Mouse (Mus musculus) embryonic facial prominence, embryonic 15.5 days (tissue): ENCODE data around the gene Rgs9. TPM values are rescaled to one million over a fixed set of nuclear protein-coding genes. Genes with fewer than 3 reads are reported as not detected.
"Not testable (repeated sequence)": the region's sequence is repeated elsewhere in the genome, so short reads cannot be mapped to it uniquely, and the experiment has no call there.

ENCODE experiments used
- ATAC-seq: fragments of 200-750 bp; cut with Nextera tagmentation; 2 replicates; pipeline ENCODE4 v1.8.0; 2017; ENCODE audit warnings: low read depth, moderate TSS enrichment; ENCODE audit not compliant: insufficient number of reproducible peaks, low FRiP score, low TSS enrichment
- H3K27ac ChIP-seq: fragments of 300-500 bp; sonication (generic); replicated peaks from 2 replicates; pipeline ENCODE4 v1.5.1; 2015; ENCODE audit warnings: mild to moderate bottlenecking, inconsistent platforms
- H3K27me3 ChIP-seq: fragments of 300-500 bp; sonication (generic); 2 replicates; pipeline ENCODE4 v1.6.1; 2015; ENCODE audit warnings: inconsistent platforms
- H3K36me3 ChIP-seq: fragments of 300-500 bp; sonication (generic); 2 replicates; pipeline ENCODE4 v1.6.1; 2015; ENCODE audit warnings: mild to moderate bottlenecking, inconsistent platforms
- H3K4me1 ChIP-seq: fragments of 300-500 bp; sonication (generic); 2 replicates; pipeline ENCODE4 v1.6.1; 2015; ENCODE audit warnings: inconsistent platforms
- H3K4me2 ChIP-seq: fragments of 300-500 bp; sonication (generic); replicated peaks from 2 replicates; pipeline ENCODE4 v1.6.1; 2015; ENCODE audit warnings: mild to moderate bottlenecking, inconsistent platforms
- H3K4me3 ChIP-seq: fragments of 300-500 bp; sonication (generic); replicated peaks from 2 replicates; pipeline ENCODE4 v1.5.1; 2015; ENCODE audit warnings: mild to moderate bottlenecking, inconsistent platforms
- H3K9ac ChIP-seq: fragments of 300-500 bp; sonication (generic); 2 replicates; pipeline ENCODE4 v1.6.1; 2015; ENCODE audit warnings: inconsistent platforms
- H3K9me3 ChIP-seq: fragments of 300-500 bp; sonication (generic); replicated peaks from 2 replicates; pipeline ENCODE4 v1.6.1; 2016; ENCODE audit warnings: inconsistent platforms
- WGBS: fragments of 180-500 bp; shearing (Covaris S2); methylation state at CpG from one replicate; pipeline ENCODE4 v1.1.7; 2015; 5-methylcytosine and 5-hydroxymethylcytosine counted together
- polyA plus RNA-seq: library from polyadenylated mRNA; unstranded; fragments of >200 nt; fragmentation: Nextera tagmentation; extraction: Ambion mirVana; gene quantifications from 2 replicates; pipeline ENCODE4 v1.2.1, GENCODE M21; 2015

Rgs9 gene
- polyA plus RNA-seq = 2.1 and 2.2 TPM in 2 replicates

GRCm38 (mm10) chr11:109297710-109298375 is at the start of gene Rgs9:
Rgs9 (minus strand) TSS chr11:109298129.
- H3K36me3 ChIP-seq = no peaks in the 10 kb centered on the region
- no peaks in the 10 kb centered on the region for H3K9me3 ChIP-seq
- no peak within 1 kb of the TSS for H3K27ac ChIP-seq
- H3K4me2 ChIP-seq = peak within 1 kb of the TSS; percentile 88
- peak within 1 kb of the TSS; percentile 46 for H3K4me3 ChIP-seq
- H3K4me1 ChIP-seq = peaks cover 13% of the 10 kb centered on the region; the same call in 1 of the 2 replicates
- peak; percentile 93 for ATAC-seq
- WGBS = 4% methylated on average over 37 of the region's 37 CpGs
- peaks cover 6% of the 10 kb centered on the region; the same call in 1 of the 2 replicates for H3K27me3 ChIP-seq
- peak within 1 kb of the TSS; percentile 40; the same call in 1 of the 2 replicates for H3K9ac ChIP-seq

- Histone ChIP-seq H3K36me3 (no peaks in the 10 kb centered on the region), H3K4me2 (peak overlapping the region; percentile 27), H3K9ac (no peak overlapping the region), H3K4me3 (no peak overlapping the region), H3K27ac (peak overlapping the region; percentile 79), H3K9me3 (no peaks in the 10 kb centered on the region), H3K27me3 (no peaks in the 10 kb centered on the region), H3K4me1 (peaks cover 37% of the 10 kb centered on the region)
- peak; percentile 83 for ATAC-seq
- WGBS = 24% methylated on average over 10 of the region's 10 CpGs
Observed at GRCm38 (mm10) chr11:109347242-109347959, 49.5 kb upstream of the Rgs9 start.

GRCm38 (mm10) chr11:109343991-109344599 is 46.2 kb upstream of the Rgs9 start:
- Histone ChIP-seq H3K27ac (peak overlapping the region; percentile 73), H3K4me3 (no peak overlapping the region), H3K4me2 (0 out of 2 replicates have a peak overlapping the region, but pooled peaks have one; percentile 8), H3K36me3 (no peaks in the 10 kb centered on the region), H3K9me3 (no peaks in the 10 kb centered on the region), H3K9ac (no peak overlapping the region), H3K4me1 (peaks cover 37% of the 10 kb centered on the region), H3K27me3 (no peaks in the 10 kb centered on the region)
- 20% methylated on average over 10 of the region's 10 CpGs for WGBS
- ATAC-seq = no peak

GRCm38 (mm10) chr11:109343558-109343957 is 45.6 kb upstream of the Rgs9 start:
- H3K4me3 ChIP-seq = no peak overlapping the region
- 26% methylated on average over 7 of the region's 7 CpGs for WGBS
- no peaks in the 10 kb centered on the region for H3K27me3 ChIP-seq
- H3K4me2 ChIP-seq = 0 out of 2 replicates have a peak overlapping the region, but pooled peaks have one; percentile 8
- no peak for ATAC-seq
- H3K36me3 ChIP-seq = no peaks in the 10 kb centered on the region
- no peak overlapping the region for H3K9ac ChIP-seq
- H3K27ac ChIP-seq = peak overlapping the region; percentile 73
- peaks cover 37% of the 10 kb centered on the region for H3K4me1 ChIP-seq
- no peaks in the 10 kb centered on the region for H3K9me3 ChIP-seq

GRCm38 (mm10) chr11:109342666-109343065 is 44.7 kb upstream of the Rgs9 start:
- not testable (repeated sequence) for H3K4me2 ChIP-seq, ATAC-seq, H3K36me3 ChIP-seq, H3K9ac ChIP-seq, H3K27ac ChIP-seq, H3K27me3 ChIP-seq, H3K9me3 ChIP-seq, H3K4me3 ChIP-seq
- peaks cover 28% of the 10 kb centered on the region for H3K4me1 ChIP-seq
- 93% methylated on average over 4 of the region's 4 CpGs for WGBS

- H3K27ac ChIP-seq = no peak overlapping the region
- no peaks in the 10 kb centered on the region for H3K27me3 ChIP-seq
- no peak overlapping the region for H3K9ac ChIP-seq
- H3K4me3 ChIP-seq = no peak overlapping the region
- H3K4me2 ChIP-seq = no peak overlapping the region
- 80% methylated on average over 5 of the region's 5 CpGs for WGBS
- peaks cover 14% of the 10 kb centered on the region for H3K4me1 ChIP-seq
- H3K36me3 ChIP-seq = no peaks in the 10 kb centered on the region
- ATAC-seq = no peak
- no peaks in the 10 kb centered on the region for H3K9me3 ChIP-seq
Observed at GRCm38 (mm10) chr11:109340541-109340940, 42.6 kb upstream of the Rgs9 start.

- Histone ChIP-seq H3K4me2 (no peak overlapping the region), H3K4me1 (peaks cover 10% of the 10 kb centered on the region), H3K36me3 (no peaks in the 10 kb centered on the region), H3K27me3 (no peaks in the 10 kb centered on the region), H3K27ac (no peak overlapping the region), H3K9ac (no peak overlapping the region), H3K9me3 (no peaks in the 10 kb centered on the region), H3K4me3 (no peak overlapping the region)
- ATAC-seq = no peak
- WGBS = 95% methylated on average over 8 of the region's 8 CpGs
Observed at GRCm38 (mm10) chr11:109339155-109339938, 41.4 kb upstream of the Rgs9 start.

GRCm38 (mm10) chr11:109335890-109336289 is 38.0 kb upstream of the Rgs9 start:
- Histone ChIP-seq H3K4me3 (no peak overlapping the region), H3K9ac (no peak overlapping the region), H3K27ac (no peak overlapping the region), H3K4me2 (no peak overlapping the region), H3K27me3 (no peaks in the 10 kb centered on the region), H3K9me3 (no peaks in the 10 kb centered on the region), H3K4me1 (peaks cover 11% of the 10 kb centered on the region), H3K36me3 (no peaks in the 10 kb centered on the region)
- WGBS = 53% methylated on average over 6 of the region's 6 CpGs
- ATAC-seq = no peak

- Histone ChIP-seq H3K36me3 (no peaks in the 10 kb centered on the region), H3K27ac (no peak overlapping the region), H3K4me3 (no peak overlapping the region), H3K4me2 (no peak overlapping the region), H3K9ac (no peak overlapping the region), H3K4me1 (peaks cover 11% of the 10 kb centered on the region), H3K27me3 (no peaks in the 10 kb centered on the region), H3K9me3 (no peaks in the 10 kb centered on the region)
- 87% methylated on average over 4 of the region's 4 CpGs for WGBS
- no peak for ATAC-seq
Observed at GRCm38 (mm10) chr11:109334773-109335172, 36.8 kb upstream of the Rgs9 start.

- no peaks in the 10 kb centered on the region for H3K9me3 ChIP-seq
- 68% methylated on average over 6 of the region's 6 CpGs for WGBS
- no peak overlapping the region for H3K9ac ChIP-seq
- no peak for ATAC-seq
- H3K4me1 ChIP-seq = peaks cover 11% of the 10 kb centered on the region
- H3K4me2 ChIP-seq = no peak overlapping the region
- no peak overlapping the region for H3K27ac ChIP-seq
- no peaks in the 10 kb centered on the region for H3K36me3 ChIP-seq
- H3K27me3 ChIP-seq = no peaks in the 10 kb centered on the region
- no peak overlapping the region for H3K4me3 ChIP-seq
Observed at GRCm38 (mm10) chr11:109332722-109333121, 34.8 kb upstream of the Rgs9 start.

- Histone ChIP-seq H3K4me3 (peak overlapping the region; percentile 38), H3K27me3 (no peaks in the 10 kb centered on the region), H3K36me3 (no peaks in the 10 kb centered on the region), H3K27ac (no peak overlapping the region), H3K4me2 (peak overlapping the region; percentile 59), H3K9ac (no peak overlapping the region), H3K9me3 (no peaks in the 10 kb centered on the region), H3K4me1 (peaks cover 12% of the 10 kb centered on the region)
- 4% methylated on average over 6 of the region's 6 CpGs for WGBS
- peak; percentile 90 for ATAC-seq
Observed at GRCm38 (mm10) chr11:109331424-109331824, 33.5 kb upstream of the Rgs9 start.
